Mouse (Mus musculus) right cerebral cortex, postnatal 14 days (tissue): ENCODE measurements around the gene Usp18.

Experiments
- DNase-seq: peaks from one replicate; pipeline ENCODE4 v3.0.0; 2022

The Usp18 gene

GRCm38 (mm10) chr6:121245127-121246036 is at the start of gene Usp18:
Gene Usp18 (plus strand): TSS chr6:121245906.
- DNase-seq: peak; percentile 68

- DNase-seq: no peak
These were observed 47.8 kb upstream of the Usp18 start for GRCm38 (mm10) chr6:121197807-121198365.

DNA sequence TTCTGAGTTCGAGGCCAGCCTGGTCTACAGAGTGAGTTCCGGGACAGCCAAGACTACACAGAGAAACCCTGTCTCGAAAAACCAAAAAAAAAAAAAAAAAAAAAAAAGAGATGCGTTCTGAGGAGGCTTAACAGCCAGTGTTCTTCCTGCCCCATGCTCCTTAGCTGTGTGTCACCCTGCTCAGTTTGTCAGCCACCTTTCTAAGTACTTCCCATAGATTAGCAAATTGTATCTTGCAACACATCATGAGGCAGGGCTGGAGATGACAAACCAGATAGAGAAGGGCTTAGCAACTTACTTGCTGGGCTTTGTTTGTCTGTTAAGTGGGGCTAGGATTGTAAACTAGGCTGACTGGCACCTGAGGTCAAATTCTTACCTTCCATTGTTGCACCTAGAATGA is 45.2 kb upstream of the Usp18 start:
- no peak for DNase-seq

- DNase-seq: no peak
These were observed 43.7 kb upstream of the Usp18 start for GRCm38 (mm10) chr6:121202026-121202425.

DNA sequence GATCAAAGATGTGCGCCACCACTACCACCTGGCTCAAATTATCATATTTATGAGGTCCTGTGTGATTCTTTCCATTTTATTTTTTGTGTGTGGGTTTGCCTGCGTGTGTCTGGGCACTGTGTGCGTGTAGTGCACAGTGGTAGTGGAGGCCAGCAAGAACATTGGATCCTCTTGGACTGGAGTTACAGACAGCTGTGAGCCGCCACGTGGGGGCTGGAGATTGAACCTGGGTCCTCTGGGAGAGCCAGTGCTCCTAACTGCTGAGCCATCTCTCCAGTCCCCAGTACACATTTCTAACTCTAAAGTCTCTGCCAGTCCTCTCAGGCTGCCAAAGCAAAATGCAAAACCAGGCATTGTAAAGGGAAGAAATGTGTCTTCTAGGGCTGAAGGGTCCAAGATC is 39.2 kb upstream of the Usp18 start:
- no peak for DNase-seq

GRCm38 (mm10) chr6:121209584-121209983 is 36.1 kb upstream of the Usp18 start:
- DNase-seq: no peak

GRCm38 (mm10) chr6:121210149-121210925 is 35.4 kb upstream of the Usp18 start, which contains the start of gene Tuba8:
Gene Tuba8 (plus strand): TSS chr6:121210696.
- DNase-seq: peak; percentile 60

DNA sequence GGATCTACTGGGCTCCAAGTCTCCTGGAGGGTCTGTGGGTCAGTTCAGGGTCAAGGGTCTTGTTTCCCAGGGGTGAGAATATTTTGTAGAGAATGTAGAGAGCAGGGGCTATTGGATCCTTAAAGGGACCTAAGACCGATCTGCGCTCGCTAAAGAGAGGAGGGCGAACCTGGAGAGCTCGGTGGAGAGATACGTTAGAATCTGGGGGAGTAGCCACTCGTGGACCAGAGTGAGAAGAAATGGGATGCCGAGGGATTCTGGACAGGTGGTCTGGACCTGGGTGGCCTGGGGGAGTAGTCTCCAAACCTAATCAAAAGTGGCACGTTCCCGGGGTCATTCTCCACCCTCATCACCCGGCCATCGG is 34.8 kb upstream of the Usp18 start:
- no peak for DNase-seq

- DNase-seq: no peak
These were observed 34.0 kb upstream of the Usp18 start for GRCm38 (mm10) chr6:121211743-121212142.

DNA sequence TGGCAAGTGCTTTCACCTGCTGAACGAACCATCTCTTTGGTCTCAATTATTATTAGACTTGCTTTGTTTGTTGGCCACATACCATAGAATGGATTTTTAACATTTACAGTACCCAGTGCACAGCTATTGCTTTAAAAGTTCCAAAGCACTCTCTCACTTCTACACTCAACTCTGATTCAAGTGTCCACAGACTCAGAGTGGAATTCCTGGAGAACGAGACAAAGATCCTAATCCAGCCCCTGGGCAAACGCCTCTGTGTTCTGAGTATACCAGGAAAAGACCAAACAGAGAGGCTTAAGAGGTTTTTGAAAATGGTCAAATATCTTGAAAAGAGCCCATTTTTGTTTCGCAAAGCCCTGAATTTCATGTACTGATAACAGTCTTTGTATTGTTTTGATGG is 32.7 kb upstream of the Usp18 start:
- no peak for DNase-seq

DNA sequence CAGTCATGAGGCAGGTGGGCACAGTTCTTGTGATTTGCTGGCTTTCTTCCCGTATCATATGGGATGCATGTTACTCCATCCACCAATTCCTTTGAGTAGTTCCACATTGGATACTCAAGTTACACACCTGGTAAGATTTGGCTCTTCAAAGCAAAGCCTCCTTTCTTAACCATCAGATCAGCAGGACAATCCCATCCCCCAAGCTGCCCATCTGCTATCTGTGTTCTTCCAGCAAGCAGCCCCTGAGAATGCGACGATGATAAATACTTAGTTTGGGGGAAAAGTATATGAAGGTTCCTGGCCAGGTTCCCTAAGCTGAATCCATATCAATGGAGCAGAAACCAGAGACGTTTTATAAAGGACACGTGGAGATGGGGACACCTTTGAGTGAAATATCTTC is 31.5 kb upstream of the Usp18 start:
- no peak for DNase-seq

- DNase-seq: no peak
These were observed 30.9 kb upstream of the Usp18 start for GRCm38 (mm10) chr6:121214667-121215330.

DNA sequence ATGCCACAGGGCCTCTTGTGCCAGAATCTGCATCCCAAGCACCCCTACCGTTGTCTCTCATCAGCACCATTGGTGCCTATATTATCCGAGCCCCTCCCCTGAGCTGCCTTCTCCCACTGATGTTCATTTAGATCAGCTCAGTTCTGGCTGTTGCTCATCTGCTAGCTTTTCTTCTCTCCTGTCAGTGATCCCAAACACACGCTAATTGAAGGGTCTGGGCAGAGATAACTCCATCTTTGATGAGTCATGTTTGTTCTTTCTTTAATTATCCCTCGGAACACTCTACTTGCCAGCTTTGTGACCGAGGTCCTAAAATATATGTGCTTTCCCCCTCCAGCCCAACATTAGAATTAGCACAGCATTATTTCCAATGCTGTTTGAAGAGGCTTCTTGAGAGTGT is 30.4 kb upstream of the Usp18 start:
- no peak for DNase-seq

- DNase-seq: no peak
These were observed 29.8 kb upstream of the Usp18 start for GRCm38 (mm10) chr6:121215896-121216295.

DNA sequence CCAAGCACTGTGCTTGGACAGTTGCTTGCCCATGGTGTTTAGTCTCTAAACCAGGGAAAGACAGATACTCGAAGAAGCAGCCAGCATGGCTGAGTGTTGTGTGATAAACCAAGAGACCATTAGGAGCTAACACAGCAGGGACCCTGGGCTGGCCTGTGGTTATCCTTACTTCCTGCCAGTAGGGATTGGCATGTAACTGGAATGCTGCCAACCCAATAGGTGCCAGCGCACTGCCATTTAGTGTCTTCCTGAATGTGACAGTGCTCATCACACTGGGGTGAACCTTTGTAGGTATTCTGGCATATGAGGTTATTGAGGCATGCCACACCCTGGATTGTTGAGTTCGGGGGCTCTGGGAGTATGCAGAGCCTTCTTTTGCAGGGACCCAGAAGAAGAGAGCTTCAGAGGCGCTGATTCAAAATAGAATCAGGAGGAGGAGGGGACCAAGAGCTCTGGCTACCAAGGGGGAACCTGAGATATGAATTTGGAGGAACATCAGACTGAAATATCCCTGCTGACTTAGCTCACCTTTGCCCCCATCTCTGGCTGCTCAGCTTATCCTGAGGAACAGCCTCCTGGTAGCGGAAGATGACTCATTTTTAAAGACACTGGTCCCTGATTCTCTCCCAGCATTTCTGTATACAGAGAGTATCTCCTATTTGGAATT is 29.0 kb upstream of the Usp18 start:
- no peak for DNase-seq

- DNase-seq: no peak
These were observed 27.7 kb upstream of the Usp18 start for GRCm38 (mm10) chr6:121218002-121218401.

GRCm38 (mm10) chr6:121219406-121219805 is 26.3 kb upstream of the Usp18 start:
- DNase-seq: no peak

DNA sequence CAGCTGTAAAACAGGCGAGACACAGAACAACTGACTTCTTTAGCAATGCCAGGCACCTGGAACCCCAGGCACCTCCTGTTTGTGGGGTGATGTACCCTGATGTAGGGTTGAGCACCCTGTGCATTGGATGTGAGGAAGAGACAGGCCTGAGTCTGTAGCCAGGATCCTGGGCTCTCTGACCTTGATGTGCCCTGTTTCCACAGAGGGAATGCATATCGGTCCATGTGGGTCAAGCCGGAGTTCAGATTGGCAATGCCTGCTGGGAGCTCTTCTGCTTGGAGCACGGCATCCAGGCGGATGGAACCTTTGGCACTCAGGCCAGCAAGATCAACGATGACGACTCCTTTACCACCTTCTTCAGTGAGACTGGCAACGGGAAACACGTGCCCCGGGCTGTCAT is 25.5 kb upstream of the Usp18 start:
- DNase-seq: no peak

DNA sequence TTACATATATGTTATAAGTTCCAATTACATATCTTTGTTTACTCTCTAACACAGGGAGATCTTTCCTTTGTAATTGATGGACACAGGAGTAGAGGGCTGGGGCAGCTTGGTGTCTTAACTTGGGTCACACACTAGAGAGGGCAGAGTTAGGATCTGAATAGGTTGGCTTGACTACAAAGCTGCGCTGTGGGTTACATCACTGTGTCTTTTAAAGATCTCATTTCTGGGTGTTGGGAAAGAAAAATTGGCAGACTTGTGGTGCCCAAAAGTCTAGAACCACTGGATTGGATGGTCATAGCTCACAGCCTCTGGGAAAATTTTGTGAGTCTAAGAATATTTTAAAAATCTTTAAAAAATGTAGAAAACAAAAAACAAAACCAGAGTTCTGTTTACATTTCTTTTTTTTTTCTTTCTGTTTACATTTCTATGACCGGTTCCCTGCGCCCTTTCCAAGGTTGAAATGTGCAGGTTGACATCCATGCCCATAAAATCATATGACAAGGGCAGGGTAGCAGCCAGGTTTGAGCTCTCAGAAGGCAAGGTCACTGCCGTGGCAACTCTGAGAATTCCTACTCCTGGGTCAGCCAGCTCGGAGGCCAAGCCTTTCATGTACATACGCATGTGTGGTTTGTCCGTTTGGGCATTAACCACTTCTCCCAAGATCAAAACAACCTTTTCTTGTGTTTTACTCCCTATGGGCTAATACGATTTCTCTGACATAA is 23.7 kb upstream of the Usp18 start:
- no peak for DNase-seq

DNA sequence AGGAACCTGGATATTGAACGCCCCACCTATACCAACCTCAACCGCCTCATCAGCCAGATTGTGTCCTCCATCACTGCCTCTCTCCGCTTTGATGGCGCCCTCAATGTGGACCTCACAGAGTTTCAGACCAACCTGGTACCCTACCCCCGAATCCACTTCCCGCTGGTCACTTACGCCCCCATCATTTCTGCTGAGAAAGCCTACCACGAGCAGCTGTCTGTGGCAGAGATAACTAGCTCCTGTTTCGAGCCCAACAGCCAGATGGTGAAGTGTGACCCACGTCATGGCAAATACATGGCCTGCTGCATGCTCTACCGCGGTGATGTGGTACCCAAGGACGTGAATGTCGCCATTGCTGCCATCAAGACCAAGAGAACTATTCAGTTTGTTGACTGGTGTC is 22.7 kb upstream of the Usp18 start:
- DNase-seq: no peak

- DNase-seq: no peak
These were observed 21.6 kb upstream of the Usp18 start for GRCm38 (mm10) chr6:121224067-121224466.

DNA sequence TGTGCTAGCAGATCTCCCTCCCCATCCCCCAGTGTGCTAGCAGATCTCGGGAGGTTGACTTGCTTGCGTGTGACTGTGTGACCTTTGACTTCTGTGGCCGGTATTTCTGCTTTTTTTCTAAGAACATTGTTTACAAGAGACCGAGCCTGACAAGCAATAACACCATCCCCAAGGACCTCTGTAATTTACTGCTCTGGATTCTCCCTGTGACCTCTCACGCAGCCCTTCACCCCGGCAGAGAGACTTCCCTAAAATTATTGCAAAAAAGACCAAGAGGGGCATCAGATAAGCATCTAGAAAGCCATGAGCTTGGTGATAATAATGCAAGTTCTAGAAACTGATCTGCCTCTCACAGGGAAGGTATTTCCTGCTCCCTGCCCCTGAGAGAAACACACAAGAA is 20.7 kb upstream of the Usp18 start:
- no peak for DNase-seq
